Mouse (Mus musculus) cerebellum, adult (tissue): ENCODE measurements at regions not wholly inside any gene's neighbourhood (a gene's known extent, or its start where the extent isn't known, plus 50 kb on each side); places are given as distances from the start of the nearest gene placed in this dataset.

Experiments used
- ATAC-seq: cut with Nextera tagmentation; 2 replicates; pipeline ENCODE4 v1.9.2; 2017; ENCODE audit warnings: mild to moderate bottlenecking, moderate library complexity, mixed read lengths; ENCODE audit not compliant: insufficient number of reproducible peaks, low FRiP score, low TSS enrichment

DNA sequence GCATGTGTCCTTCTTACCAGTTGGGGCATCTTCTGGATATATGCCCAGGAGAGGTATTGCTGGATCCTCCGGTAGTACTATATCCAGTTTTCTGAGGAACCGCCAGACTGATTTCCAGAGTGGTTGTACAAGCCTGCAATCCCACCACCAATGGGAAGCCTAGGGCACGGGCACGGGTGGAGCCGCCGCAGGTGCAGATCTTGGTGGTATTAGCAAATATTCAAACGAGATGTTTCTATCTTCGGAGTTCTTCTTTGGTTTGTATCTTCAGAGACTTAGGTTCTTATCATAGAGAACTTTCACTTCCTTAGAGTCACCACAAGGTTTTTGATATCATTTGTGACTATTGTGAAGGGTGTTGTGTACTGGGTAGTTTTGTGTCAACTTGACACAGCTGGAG is 103.1 kb downstream of the Btbd35f12 start:
- ATAC-seq = peak; percentile 68; the same call in 1 of the 2 replicates
